Mouse (Mus musculus): ENCODE measurements around the gene Mep1a. TPM values are rescaled to one million over a fixed set of nuclear protein-coding genes. Genes with fewer than 3 reads are reported as not detected.
"Not testable (repeated sequence)": the region's sequence is repeated elsewhere in the genome, so short reads cannot be mapped to it uniquely, and the experiment has no call there.

The Mep1a gene
- polyA plus RNA-seq, 1 experiment from 2014 or later: 3.3 TPM

- no peak for ATAC-seq (ENCODE audit: insufficient read depth, low FRiP score)
- WGBS: 72% methylated on average over 5 of the region's 5 CpGs
- no peaks in the 10 kb centered on the region for H3K27me3 ChIP-seq (ENCODE audit: control insufficient read depth, insufficient read depth, low read length)
- no peak overlapping the region for H3K4me3 ChIP-seq (replicated peaks; ENCODE audit: low read length)
- no peak overlapping the region for H3K4me2 ChIP-seq (ENCODE audit: low read depth, low read length)
- H3K4me1 ChIP-seq (ENCODE audit: control insufficient read depth, insufficient read depth, low read length): no peaks in the 10 kb centered on the region
- H3K27ac ChIP-seq (ENCODE audit: low read length): no peak overlapping the region
- H3K9me3 ChIP-seq (replicated peaks; ENCODE audit: control insufficient read depth, low read length): no peaks in the 10 kb centered on the region
- no peak overlapping the region for H3K9ac ChIP-seq (ENCODE audit: low read length)
- H3K36me3 ChIP-seq (ENCODE audit: control insufficient read depth, insufficient read depth, low read length): no peaks in the 10 kb centered on the region
Observed at GRCm38 (mm10) chr17:43495502-43495901, 7.1 kb downstream of the Mep1a start.

- H3K4me3 ChIP-seq (replicated peaks; ENCODE audit: low read length); H3K4me2 ChIP-seq (ENCODE audit: low read depth, low read length); H3K9ac ChIP-seq (ENCODE audit: low read length); ATAC-seq (ENCODE audit: insufficient read depth, low FRiP score); H3K36me3 ChIP-seq (ENCODE audit: control insufficient read depth, insufficient read depth, low read length); H3K4me1 ChIP-seq (ENCODE audit: control insufficient read depth, insufficient read depth, low read length); H3K27me3 ChIP-seq (ENCODE audit: control insufficient read depth, insufficient read depth, low read length); H3K9me3 ChIP-seq (replicated peaks; ENCODE audit: control insufficient read depth, low read length); H3K27ac ChIP-seq (ENCODE audit: low read length): not testable (repeated sequence)
- WGBS: 95% methylated on average over 8 of the region's 10 CpGs
Observed at GRCm38 (mm10) chr17:43490371-43490770, 12.2 kb downstream of the Mep1a start.

- no peak overlapping the region for H3K4me3 ChIP-seq (replicated peaks; ENCODE audit: low read length)
- H3K27ac ChIP-seq (ENCODE audit: low read length): no peak overlapping the region
- H3K4me1 ChIP-seq (ENCODE audit: control insufficient read depth, insufficient read depth, low read length): no peaks in the 10 kb centered on the region
- no peaks in the 10 kb centered on the region for H3K36me3 ChIP-seq (ENCODE audit: control insufficient read depth, insufficient read depth, low read length)
- no peak overlapping the region for H3K9ac ChIP-seq (ENCODE audit: low read length)
- H3K27me3 ChIP-seq (ENCODE audit: control insufficient read depth, insufficient read depth, low read length): no peaks in the 10 kb centered on the region
- no peak overlapping the region for H3K4me2 ChIP-seq (ENCODE audit: low read depth, low read length)
- H3K9me3 ChIP-seq (replicated peaks; ENCODE audit: control insufficient read depth, low read length): no peaks in the 10 kb centered on the region
- 76% methylated on average over 2 of the region's 2 CpGs for WGBS
- ATAC-seq (ENCODE audit: insufficient read depth, low FRiP score): no peak
Observed at GRCm38 (mm10) chr17:43488439-43489151, 14.0 kb downstream of the Mep1a start.

- WGBS: 80% methylated on average over 3 of the region's 3 CpGs
- Histone ChIP-seq H3K9ac (ENCODE audit: low read length) (no peak overlapping the region), H3K9me3 (replicated peaks; ENCODE audit: control insufficient read depth, low read length) (no peaks in the 10 kb centered on the region)
Observed at GRCm38 (mm10) chr17:43485982-43486381, 16.6 kb downstream of the Mep1a start.

GRCm38 (mm10) chr17:43477621-43478020 lies 25.0 kb downstream of the Mep1a start:
- ATAC-seq (ENCODE audit: insufficient read depth, low FRiP score): no peak
- H3K4me2 ChIP-seq (ENCODE audit: low read depth, low read length): no peak overlapping the region

More at GRCm38 (mm10) chr17:43485982-43486381, 16.6 kb downstream of the Mep1a start:
- Histone ChIP-seq H3K4me2 (ENCODE audit: low read depth, low read length) (no peak overlapping the region), H3K4me3 (replicated peaks; ENCODE audit: low read length) (no peak overlapping the region), H3K36me3 (ENCODE audit: control insufficient read depth, insufficient read depth, low read length) (no peaks in the 10 kb centered on the region), H3K4me1 (ENCODE audit: control insufficient read depth, insufficient read depth, low read length) (no peaks in the 10 kb centered on the region), H3K27ac (ENCODE audit: low read length) (no peak overlapping the region), H3K27me3 (ENCODE audit: control insufficient read depth, insufficient read depth, low read length) (no peaks in the 10 kb centered on the region)
- no peak for ATAC-seq (ENCODE audit: insufficient read depth, low FRiP score)

GRCm38 (mm10) chr17:43474775-43475174 lies 27.8 kb downstream of the Mep1a start:
- Histone ChIP-seq H3K4me1 (ENCODE audit: control insufficient read depth, insufficient read depth, low read length) (no peaks in the 10 kb centered on the region), H3K9ac (ENCODE audit: low read length) (no peak overlapping the region), H3K27ac (ENCODE audit: low read length) (no peak overlapping the region), H3K27me3 (ENCODE audit: control insufficient read depth, insufficient read depth, low read length) (no peaks in the 10 kb centered on the region), H3K36me3 (ENCODE audit: control insufficient read depth, insufficient read depth, low read length) (no peaks in the 10 kb centered on the region), H3K4me3 (replicated peaks; ENCODE audit: low read length) (no peak overlapping the region), H3K9me3 (replicated peaks; ENCODE audit: control insufficient read depth, low read length) (no peaks in the 10 kb centered on the region), H3K4me2 (ENCODE audit: low read depth, low read length) (no peak overlapping the region)
- WGBS: 88% methylated on average over 16 of the region's 16 CpGs
- no peak for ATAC-seq (ENCODE audit: insufficient read depth, low FRiP score)

More at GRCm38 (mm10) chr17:43477621-43478020, 25.0 kb downstream of the Mep1a start:
- Histone ChIP-seq H3K36me3 (ENCODE audit: control insufficient read depth, insufficient read depth, low read length) (no peaks in the 10 kb centered on the region), H3K9ac (ENCODE audit: low read length) (no peak overlapping the region), H3K27ac (ENCODE audit: low read length) (no peak overlapping the region), H3K9me3 (replicated peaks; ENCODE audit: control insufficient read depth, low read length) (no peaks in the 10 kb centered on the region), H3K4me1 (ENCODE audit: control insufficient read depth, insufficient read depth, low read length) (no peaks in the 10 kb centered on the region), H3K4me3 (replicated peaks; ENCODE audit: low read length) (no peak overlapping the region), H3K27me3 (ENCODE audit: control insufficient read depth, insufficient read depth, low read length) (no peaks in the 10 kb centered on the region)

- no peaks in the 10 kb centered on the region for H3K9me3 ChIP-seq (replicated peaks; ENCODE audit: control insufficient read depth, low read length)
- no peaks in the 10 kb centered on the region for H3K27me3 ChIP-seq (ENCODE audit: control insufficient read depth, insufficient read depth, low read length)
- H3K4me1 ChIP-seq (ENCODE audit: control insufficient read depth, insufficient read depth, low read length): no peaks in the 10 kb centered on the region
- ATAC-seq (ENCODE audit: insufficient read depth, low FRiP score): no peak
- WGBS: 77% methylated on average over 4 of the region's 4 CpGs
- no peak overlapping the region for H3K27ac ChIP-seq (ENCODE audit: low read length)
- no peak overlapping the region for H3K4me2 ChIP-seq (ENCODE audit: low read depth, low read length)
- H3K4me3 ChIP-seq (replicated peaks; ENCODE audit: low read length): no peak overlapping the region
- no peak overlapping the region for H3K9ac ChIP-seq (ENCODE audit: low read length)
- H3K36me3 ChIP-seq (ENCODE audit: control insufficient read depth, insufficient read depth, low read length): no peaks in the 10 kb centered on the region
Observed at GRCm38 (mm10) chr17:43472558-43472957, 30.1 kb downstream of the Mep1a start.

- 0 out of 2 replicates have a peak, but pooled peaks have one; percentile 47 for ATAC-seq (ENCODE audit: insufficient read depth, low FRiP score)
- 34% methylated on average over 3 of the region's 3 CpGs for WGBS
- H3K9ac ChIP-seq (ENCODE audit: low read length): no peak overlapping the region
Observed at GRCm38 (mm10) chr17:43470039-43470438, 32.6 kb downstream of the Mep1a start.

GRCm38 (mm10) chr17:43460245-43461181 lies 42.1 kb downstream of the Mep1a start:
- no peak overlapping the region for H3K27ac ChIP-seq (ENCODE audit: low read length)
- WGBS: 32% methylated on average over 19 of the region's 19 CpGs
- 0 out of 2 replicates have a peak overlapping the region, but pooled peaks have one; percentile 16 for H3K4me2 ChIP-seq (ENCODE audit: low read depth, low read length)
- 0 out of 2 replicates have a peak overlapping the region, but pooled peaks have one; percentile 21 for H3K9ac ChIP-seq (ENCODE audit: low read length)
- no peaks in the 10 kb centered on the region for H3K36me3 ChIP-seq (ENCODE audit: control insufficient read depth, insufficient read depth, low read length)
- ATAC-seq (ENCODE audit: insufficient read depth, low FRiP score): peak; percentile 80; the same call in 1 of the 2 replicates
- H3K9me3 ChIP-seq (replicated peaks; ENCODE audit: control insufficient read depth, low read length): no peaks in the 10 kb centered on the region
- H3K27me3 ChIP-seq (ENCODE audit: control insufficient read depth, insufficient read depth, low read length): no peaks in the 10 kb centered on the region
- H3K4me3 ChIP-seq (replicated peaks; ENCODE audit: low read length): no peak overlapping the region
- no peaks in the 10 kb centered on the region for H3K4me1 ChIP-seq (ENCODE audit: control insufficient read depth, insufficient read depth, low read length)

More at GRCm38 (mm10) chr17:43470039-43470438, 32.6 kb downstream of the Mep1a start:
- H3K4me2 ChIP-seq (ENCODE audit: low read depth, low read length): no peak overlapping the region
- H3K36me3 ChIP-seq (ENCODE audit: control insufficient read depth, insufficient read depth, low read length): no peaks in the 10 kb centered on the region
- H3K4me1 ChIP-seq (ENCODE audit: control insufficient read depth, insufficient read depth, low read length): no peaks in the 10 kb centered on the region
- no peak overlapping the region for H3K27ac ChIP-seq (ENCODE audit: low read length)
- no peaks in the 10 kb centered on the region for H3K9me3 ChIP-seq (replicated peaks; ENCODE audit: control insufficient read depth, low read length)
- no peaks in the 10 kb centered on the region for H3K27me3 ChIP-seq (ENCODE audit: control insufficient read depth, insufficient read depth, low read length)
- no peak overlapping the region for H3K4me3 ChIP-seq (replicated peaks; ENCODE audit: low read length)

All from stomach, embryonic 16.5 days (tissue).